ENCODE assay signal across 18 mouse cellular contexts in the genomic region with DNA sequence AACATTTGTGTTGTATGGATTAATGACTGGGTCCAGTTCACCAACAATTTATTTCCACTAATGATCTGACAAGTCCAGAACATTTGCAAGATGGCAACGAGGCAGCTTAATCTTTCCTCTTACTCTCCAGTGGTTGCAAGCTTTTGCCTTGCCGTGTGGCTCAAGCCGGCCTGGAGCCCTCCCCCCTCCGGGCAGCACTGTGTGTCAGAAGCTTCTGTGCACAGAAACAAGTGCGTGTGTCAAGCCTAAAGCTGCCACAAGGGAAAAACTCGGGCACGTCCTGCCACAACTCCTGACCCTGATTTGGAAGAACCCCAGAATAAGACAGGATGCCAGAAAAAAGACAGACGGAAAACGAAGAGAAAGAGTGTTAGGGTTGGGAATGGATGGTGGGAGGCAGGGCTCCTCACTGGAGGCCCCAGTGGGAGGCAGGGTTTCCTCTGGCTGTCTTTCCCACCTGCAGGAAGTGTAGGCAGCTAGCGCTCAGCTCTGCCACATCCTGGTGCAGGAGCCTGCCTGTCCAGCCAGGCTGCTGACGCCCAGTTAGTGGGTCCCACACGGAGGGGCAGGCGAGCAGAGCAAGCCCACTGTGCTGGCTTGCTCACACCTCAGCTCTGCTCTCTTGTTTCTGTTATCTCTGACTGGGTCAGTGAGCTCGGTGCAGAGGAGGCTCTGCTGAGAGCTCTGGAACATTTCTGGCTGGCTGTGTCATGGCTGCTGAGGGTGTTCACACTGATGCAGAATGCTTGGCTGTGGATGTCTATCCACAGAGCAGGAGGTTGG.
DNase-seq lines count a peak whose midpoint lies in the region; ATAC-seq lines count a peak whose summit lies in the region.
"Had no signal": no experiment of that assay in that cellular context is flagged by ENCODE, and none has a peak within 500 bp of the region (broad histone marks: within the 10 kb centered on the region; RNA-seq: fewer than 3 reads in every experiment).

No protein-coding gene starts in this region.

- DNase-seq in heart, adult 18-20 months, result no peak
- DNase-seq in kidney, postnatal 25 days, result no peak
- peak; percentile 2 for DNase-seq in Muller cell, postnatal 12 days (ENCODE audit: inconsistent ontology term)
- DNase-seq in brain, adult 2 months (ENCODE audit: low read depth, low spot score), result peak; percentile 28
- DNase-seq in yolk sac, embryonic 10.5 days (ENCODE audit: low spot score), result no peak
- no peak for DNase-seq in thymus, postnatal 36 days
- DNase-seq: embryo, embryonic 11 days; gastrocnemius, adult 2 months; kidney, adult 18-20 months; lung, adult 18-20 months; thymus, postnatal 25 days had no signal

- peaks cover 4% of the 10 kb centered on the region; the same call in 1 of the 2 replicates for H3K36me3 ChIP-seq in heart, embryonic 11.5 days (ENCODE audit: control insufficient read depth, insufficient read depth, low read length)
- H3K36me3 ChIP-seq in kidney, embryonic 14.5 days (ENCODE audit: control insufficient read depth, insufficient read depth, low read length), result peaks cover 79% of the 10 kb centered on the region

- ATAC-seq in heart, embryonic 11.5 days (replicated peaks; ENCODE audit: insufficient number of reproducible peaks, low FRiP score, low TSS enrichment), result peak; percentile 48
- 0 out of 2 replicates have a peak, but pooled peaks have one; percentile 21 for ATAC-seq in kidney, embryonic 14.5 days (ENCODE audit: low FRiP score, low TSS enrichment)

- H3K27ac ChIP-seq in heart, embryonic 11.5 days (ENCODE audit: low read depth, low read length), result peak overlapping the region; percentile 25; the same call in 1 of the 2 replicates
- no peak overlapping the region for H3K27ac ChIP-seq in kidney, embryonic 14.5 days (ENCODE audit: low read depth, low read length)
- H3K27ac ChIP-seq: gastrocnemius, adult 2 months; left cerebral cortex, adult 2 months; limb, embryonic 13.5 days had no signal

- H3K9ac ChIP-seq in heart, embryonic 11.5 days (ENCODE audit: low read depth, low read length), result no peak overlapping the region
- H3K9ac ChIP-seq in kidney, embryonic 14.5 days (ENCODE audit: low read depth, low read length), result no peak overlapping the region
- H3K9ac ChIP-seq: limb, embryonic 13.5 days had no signal

- H3K4me1 ChIP-seq in heart, embryonic 11.5 days (ENCODE audit: control insufficient read depth, insufficient read depth, low read length), result peaks cover 7% of the 10 kb centered on the region; the same call in 1 of the 2 replicates
- no peaks in the 10 kb centered on the region for H3K4me1 ChIP-seq in kidney, embryonic 14.5 days (ENCODE audit: control insufficient read depth, insufficient read depth, low read length)

- H3K4me2 ChIP-seq in heart, embryonic 11.5 days, result no peak overlapping the region
- H3K4me2 ChIP-seq in kidney, embryonic 14.5 days (replicated peaks; ENCODE audit: low read depth, low read length), result no peak overlapping the region
- H3K4me2 ChIP-seq: limb, embryonic 13.5 days had no signal

- 50% methylated on average over 14 of the region's 14 CpGs for WGBS in heart, embryonic 11.5 days (ENCODE audit: insufficient replicate concordance)
- WGBS in kidney, embryonic 14.5 days, result 81% methylated on average over 14 of the region's 14 CpGs

- no peaks in the 10 kb centered on the region for H3K9me3 ChIP-seq in heart, embryonic 11.5 days (replicated peaks; ENCODE audit: control insufficient read depth, low read length)
- H3K9me3 ChIP-seq in kidney, embryonic 14.5 days (ENCODE audit: control insufficient read depth, low read length), result no peaks in the 10 kb centered on the region
- H3K9me3 ChIP-seq: limb, embryonic 13.5 days had no signal

- H3K4me3 ChIP-seq in heart, embryonic 11.5 days (ENCODE audit: low read depth, low read length), result no peak overlapping the region
- H3K4me3 ChIP-seq in kidney, embryonic 14.5 days (ENCODE audit: low read length), result no peak overlapping the region
- H3K4me3 ChIP-seq: erythroblast, embryonic 14.5 days; gastrocnemius, adult 2 months; left cerebral cortex, adult 2 months; limb, embryonic 13.5 days; myocyte had no signal

- no peaks in the 10 kb centered on the region for H3K27me3 ChIP-seq in heart, embryonic 11.5 days (ENCODE audit: control insufficient read depth, insufficient read depth, low read length)
- no peaks in the 10 kb centered on the region for H3K27me3 ChIP-seq in kidney, embryonic 14.5 days (ENCODE audit: control insufficient read depth, insufficient read depth, low read length)
- H3K27me3 ChIP-seq: CH12.LX; limb, embryonic 13.5 days had no signal

Comparison
In these comparisons a context has a peak if more than half of its experiments do, and no peak if none do; other contexts are left out.
1. DNase-seq: peak in Muller cell, postnatal 12 days (single experiment) and brain, adult 2 months (single experiment); none in heart, adult 18-20 months (0 of 2), kidney, postnatal 25 days (0 of 2), yolk sac, embryonic 10.5 days (single experiment) and thymus, postnatal 36 days (0 of 2).